Mouse (Mus musculus) liver, postnatal 0 days (tissue): Measurements from ENCODE around the gene Bicc1.

Experiments
- CTCF ChIP-seq: sonication (generic); IDR thresholded peaks from 2 replicates; pipeline ENCODE4 v1.5.1; 2016; ENCODE audit warnings: antibody characterized with exemption, low read depth
- EP300 ChIP-seq: IDR thresholded peaks from 2 replicates; pipeline ENCODE4 v1.6.1; 2016; ENCODE audit warnings: antibody characterized with exemption, low read depth, mild to moderate bottlenecking

- TF ChIP-seq CTCF (no peak), EP300 (no peak)
Observed at GRCm38 (mm10) chr10:71188681-71189080, 29.2 kb upstream of the Bicc1 start.
